Mouse (Mus musculus): Measurements from ENCODE around the gene Slc22a14.

DNA sequence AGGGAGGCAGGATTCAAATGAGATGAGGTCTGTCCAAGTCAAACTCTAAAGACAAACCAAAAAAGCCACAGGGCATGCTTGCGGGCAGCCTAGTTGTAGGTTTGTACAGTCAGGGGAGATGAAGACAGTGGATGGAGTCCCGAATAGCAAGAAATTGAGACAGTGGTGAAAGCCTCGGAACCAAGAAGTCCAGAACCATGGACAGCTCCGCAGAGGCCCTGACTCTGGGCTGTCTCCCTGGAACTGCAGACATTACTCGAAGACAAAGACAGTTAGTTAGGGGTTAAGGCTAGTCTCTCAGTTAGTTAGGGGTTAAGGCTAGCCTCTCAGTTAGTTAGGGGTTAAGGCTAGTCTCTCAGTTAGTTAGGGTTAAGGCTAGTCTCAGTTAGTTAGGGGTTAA lies 23.6 kb upstream of the Slc22a14 start:
- TF ChIP-seq CTCF (IDR thresholded peaks at IDR 0.05; ENCODE audit: control insufficient read depth, insufficient read depth, insufficient replicate concordance, low read depth, low read length) (no peak), POLR2A (IDR thresholded peaks at IDR 0.05; ENCODE audit: control insufficient read depth, low read depth, low read length) (no peak)
